Comparison of ENCODE assay signal across 8 mouse cellular contexts in the genomic region with DNA sequence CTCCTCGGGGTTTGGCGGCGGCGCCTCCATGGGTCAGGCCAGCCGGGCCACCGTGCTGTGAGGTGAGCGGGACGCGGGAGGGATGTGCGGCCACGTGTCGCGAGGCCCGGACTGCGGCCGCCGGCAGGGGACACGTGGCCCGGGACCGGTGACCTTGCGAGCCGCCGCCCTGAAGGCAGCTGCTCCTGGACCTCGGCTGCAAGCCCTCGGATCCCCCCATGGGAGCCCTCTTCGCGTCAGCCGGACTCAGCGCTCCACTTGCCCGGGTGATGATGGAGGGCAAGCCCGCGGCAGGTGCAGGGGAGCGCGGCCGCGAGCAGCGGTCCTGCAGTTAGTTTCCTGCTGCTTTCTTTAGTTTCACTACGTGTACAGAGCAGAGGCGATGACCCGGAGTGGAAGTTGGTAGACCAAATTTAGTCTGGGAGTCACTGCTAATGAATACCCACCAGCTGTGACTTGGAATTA. TPM values are rescaled to one million over a fixed set of nuclear protein-coding genes. Genes with fewer than 3 reads are reported as not detected.
DNase-seq lines count a peak whose midpoint lies in the region; ATAC-seq and TF ChIP-seq lines count a peak whose summit lies in the region.

No protein-coding gene starts in this region.

- H3K4me2 ChIP-seq in kidney, embryonic 14.5 days (replicated peaks; ENCODE audit: low read depth, low read length) = peak overlapping the region; percentile 54
- H3K4me2 ChIP-seq in hindbrain, embryonic 12.5 days (replicated peaks) = peak overlapping the region; percentile 74

- WGBS in kidney, embryonic 14.5 days = under 1% methylated on average over 32 of the region's 40 CpGs
- under 1% methylated on average over 40 of the region's 40 CpGs for WGBS in embryonic facial prominence, embryonic 10.5 days
- under 1% methylated on average over 40 of the region's 40 CpGs for WGBS in hindbrain, embryonic 12.5 days

- no peak for DNase-seq in kidney, adult 18-20 months
- peak; percentile 74 for DNase-seq in embryonic facial prominence, embryonic 10.5 days (ENCODE audit: low spot score)
- DNase-seq in frontal cortex, postnatal 10 days (ENCODE audit: low spot score in 2 of 2) = no peak
- DNase-seq in layer of hippocampus, postnatal 25 days (ENCODE audit: extremely low spot score in 1 of 2, low spot score in 1 of 2) = no peak

- ATAC-seq in kidney, embryonic 14.5 days (ENCODE audit: low FRiP score, low TSS enrichment) = peak; percentile 71
- peak; percentile 63 for ATAC-seq in hindbrain, embryonic 12.5 days (ENCODE audit: low FRiP score)
- peak; percentile 24 for ATAC-seq in megakaryocyte-erythroid progenitor cell, adult 5-6 weeks (replicated peaks; ENCODE audit: low FRiP score, low TSS enrichment, poor library complexity, severe bottlenecking)

- 0 out of 2 replicates have a peak, but pooled peaks cover 13% of the 10 kb centered on the region for H3K4me1 ChIP-seq in kidney, embryonic 14.5 days (ENCODE audit: control insufficient read depth, insufficient read depth, low read length)
- H3K4me1 ChIP-seq in E14TG2a.4 (replicated peaks; ENCODE audit: low read depth, low read length) = peaks cover 23% of the 10 kb centered on the region
- H3K4me1 ChIP-seq in embryonic facial prominence, embryonic 10.5 days = peaks cover 23% of the 10 kb centered on the region
- peaks cover 18% of the 10 kb centered on the region for H3K4me1 ChIP-seq in hindbrain, embryonic 12.5 days

- H3K27ac ChIP-seq in kidney, embryonic 14.5 days (ENCODE audit: low read depth, low read length) = peak overlapping the region; percentile 81
- peak overlapping the region; percentile 98 for H3K27ac ChIP-seq in embryonic facial prominence, embryonic 10.5 days (replicated peaks)
- peak overlapping the region; percentile 95 for H3K27ac ChIP-seq in hindbrain, embryonic 12.5 days

- H3K4me3 ChIP-seq in kidney, embryonic 14.5 days (ENCODE audit: low read length) = peak overlapping the region; percentile 90
- peak overlapping the region; percentile 93 for H3K4me3 ChIP-seq in E14TG2a.4 (replicated peaks; ENCODE audit: low read length)
- H3K4me3 ChIP-seq in embryonic facial prominence, embryonic 10.5 days = peak overlapping the region; percentile 93
- peak overlapping the region; percentile 86 for H3K4me3 ChIP-seq in hindbrain, embryonic 12.5 days

- peaks cover 35% of the 10 kb centered on the region for H3K36me3 ChIP-seq in kidney, embryonic 14.5 days (ENCODE audit: control insufficient read depth, insufficient read depth, low read length)
- peaks cover 44% of the 10 kb centered on the region for H3K36me3 ChIP-seq in E14TG2a.4 (ENCODE audit: insufficient read depth, low read length)
- peaks cover 36% of the 10 kb centered on the region for H3K36me3 ChIP-seq in embryonic facial prominence, embryonic 10.5 days (replicated peaks)
- H3K36me3 ChIP-seq in hindbrain, embryonic 12.5 days = peaks cover 28% of the 10 kb centered on the region

- TF ChIP-seq CTCF in E14TG2a.4 (conservative IDR thresholded peaks at IDR 0.05; ENCODE audit: low read length) = no peak

- H3K9ac ChIP-seq in kidney, embryonic 14.5 days (ENCODE audit: low read depth, low read length) = peak overlapping the region; percentile 89
- peak overlapping the region; percentile 95 for H3K9ac ChIP-seq in hindbrain, embryonic 12.5 days

- H3K9me3 ChIP-seq in kidney, embryonic 14.5 days (ENCODE audit: control insufficient read depth, low read length) = no peaks in the 10 kb centered on the region
- peaks cover 46% of the 10 kb centered on the region for H3K9me3 ChIP-seq in E14TG2a.4 (ENCODE audit: low read length)
- no peaks in the 10 kb centered on the region for H3K9me3 ChIP-seq in embryonic facial prominence, embryonic 10.5 days
- no peaks in the 10 kb centered on the region for H3K9me3 ChIP-seq in hindbrain, embryonic 12.5 days (replicated peaks)

- H3K27me3 ChIP-seq in kidney, embryonic 14.5 days (ENCODE audit: control insufficient read depth, insufficient read depth, low read length) = no peaks in the 10 kb centered on the region
- 0 out of 2 replicates have a peak, but pooled peaks cover 4% of the 10 kb centered on the region for H3K27me3 ChIP-seq in E14TG2a.4 (ENCODE audit: insufficient read depth, low read length)
- H3K27me3 ChIP-seq in embryonic facial prominence, embryonic 10.5 days (replicated peaks; ENCODE audit: low read depth, poor library complexity, severe bottlenecking) = no peaks in the 10 kb centered on the region
- peaks cover 7% of the 10 kb centered on the region for H3K27me3 ChIP-seq in hindbrain, embryonic 12.5 days

RNA-seq across cellular contexts. Expression of a gene that starts 0.5 kb away (rescaled TPM):
- 236 and 296 TPM in 2 replicates for polyA plus RNA-seq in kidney, embryonic 14.5 days (2014; fragmentation: Nextera tagmentation; extraction: Ambion mirVana)
- 264 and 283 TPM in 2 replicates for polyA plus RNA-seq in embryonic facial prominence, embryonic 10.5 days (2016; fragmentation: Nextera tagmentation; extraction: Ambion mirVana)
- polyA plus RNA-seq in hindbrain, embryonic 12.5 days (2016; fragmentation: Nextera tagmentation; extraction: Ambion mirVana) = 237 and 240 TPM in 2 replicates
- 360 and 383 TPM in 2 replicates for total RNA-seq in megakaryocyte-erythroid progenitor cell, adult 5-6 weeks (2014; fragmentation: Nextera tagmentation)
- total RNA-seq in megakaryocyte-erythroid progenitor cell, adult 5-6 weeks (2017) = 607 and 788 TPM in 2 replicates
- total RNA-seq in layer of hippocampus, postnatal 25 days (2021) = 10 to 100 TPM; 71.6 to 84.0 TPM
